Comparison of ENCODE assay signal across 26 mouse cellular contexts in the genomic region with DNA sequence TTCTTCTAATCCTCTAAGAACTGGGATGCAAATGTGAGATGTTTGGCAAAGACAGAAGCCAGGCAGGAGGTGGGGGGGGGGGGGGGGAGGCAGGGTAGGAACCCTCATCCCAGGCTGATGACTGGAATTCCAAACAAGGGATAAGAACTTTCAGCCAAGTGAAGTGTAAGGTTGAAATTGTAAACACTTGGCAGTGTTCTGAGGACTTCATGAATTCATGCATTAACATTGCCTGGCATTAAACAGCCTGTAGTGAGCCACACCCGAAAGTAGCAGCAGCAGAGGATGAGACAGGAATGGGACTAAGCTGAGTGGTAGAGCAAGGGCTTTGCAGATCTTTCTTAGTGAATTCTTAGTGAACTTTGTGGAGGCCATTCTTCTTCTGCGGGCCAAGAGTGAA. TPM values are rescaled to one million over a fixed set of nuclear protein-coding genes. Genes with fewer than 3 reads are reported as not detected.
DNase-seq lines count a peak whose midpoint lies in the region; ATAC-seq lines count a peak whose summit lies in the region.
"Had no signal": no experiment of that assay in that cellular context is flagged by ENCODE, and none has a peak within 500 bp of the region (broad histone marks: within the 10 kb centered on the region; RNA-seq: fewer than 3 reads in every experiment).

No protein-coding gene starts in this region.

- WGBS in forebrain, embryonic 15.5 days: 64% methylated on average over 2 of the region's 2 CpGs
- 83% methylated on average over 2 of the region's 2 CpGs for WGBS in forebrain, embryonic 11.5 days
- WGBS in lung, embryonic 16.5 days: 46% methylated on average over 2 of the region's 2 CpGs

- H3K4me1 ChIP-seq in forebrain, embryonic 15.5 days: peaks cover 12% of the 10 kb centered on the region
- H3K4me1 ChIP-seq in forebrain, embryonic 11.5 days (replicated peaks; ENCODE audit: control insufficient read depth, insufficient read depth, low read length): no peaks in the 10 kb centered on the region
- peaks cover 10% of the 10 kb centered on the region; the same call in 1 of the 2 replicates for H3K4me1 ChIP-seq in lung, embryonic 16.5 days (replicated peaks; ENCODE audit: control insufficient read depth, insufficient read depth, low read length)
- H3K4me1 ChIP-seq: embryonic facial prominence, embryonic 12.5 days; limb, embryonic 12.5 days; liver, embryonic 13.5 days; stomach, embryonic 15.5 days had no signal

- no peaks in the 10 kb centered on the region for H3K36me3 ChIP-seq in forebrain, embryonic 15.5 days
- H3K36me3 ChIP-seq in forebrain, embryonic 11.5 days (ENCODE audit: control insufficient read depth, insufficient read depth, low read length): no peaks in the 10 kb centered on the region
- H3K36me3 ChIP-seq in lung, embryonic 16.5 days (ENCODE audit: control insufficient read depth, insufficient read depth, low read length): no peaks in the 10 kb centered on the region
- H3K36me3 ChIP-seq: embryonic facial prominence, embryonic 12.5 days; limb, embryonic 12.5 days; liver, embryonic 13.5 days; stomach, embryonic 15.5 days had no signal

- peak; percentile 91 for ATAC-seq in forebrain, embryonic 15.5 days (replicated peaks)
- no peak for ATAC-seq in forebrain, embryonic 11.5 days (replicated peaks; ENCODE audit: low FRiP score)
- ATAC-seq in lung, embryonic 16.5 days (ENCODE audit: low read depth): peak; percentile 80
- ATAC-seq: inflammation-experienced regulatory T-cells, adult 6 months had no signal

- no peak overlapping the region for H3K4me2 ChIP-seq in forebrain, embryonic 15.5 days (replicated peaks)
- H3K4me2 ChIP-seq in forebrain, embryonic 11.5 days (ENCODE audit: low read depth, low read length, severe bottlenecking): no peak overlapping the region
- no peak overlapping the region for H3K4me2 ChIP-seq in lung, embryonic 16.5 days (ENCODE audit: low read depth, low read length)
- H3K4me2 ChIP-seq: embryonic facial prominence, embryonic 12.5 days; heart, embryonic 11.5 days; limb, embryonic 12.5 days; liver, embryonic 13.5 days; stomach, embryonic 15.5 days had no signal

- peak overlapping the region; percentile 60 for H3K27ac ChIP-seq in forebrain, embryonic 15.5 days (replicated peaks)
- no peak overlapping the region for H3K27ac ChIP-seq in forebrain, embryonic 11.5 days (ENCODE audit: low read depth, low read length)
- peak overlapping the region; percentile 77 for H3K27ac ChIP-seq in lung, embryonic 16.5 days (ENCODE audit: low read length)
- H3K27ac ChIP-seq: embryonic facial prominence, embryonic 12.5 days; limb, embryonic 12.5 days; liver, embryonic 13.5 days; stomach, embryonic 15.5 days had no signal

- intact Hi-C loops in left cerebral cortex, postnatal 36 days (cut with DNase I): no loop called here

- H3K9me3 ChIP-seq in forebrain, embryonic 15.5 days: no peaks in the 10 kb centered on the region
- peaks cover 6% of the 10 kb centered on the region for H3K9me3 ChIP-seq in forebrain, embryonic 11.5 days (ENCODE audit: control insufficient read depth, low read length)
- H3K9me3 ChIP-seq in lung, embryonic 16.5 days (ENCODE audit: control insufficient read depth, low read length): no peaks in the 10 kb centered on the region
- H3K9me3 ChIP-seq: liver, embryonic 13.5 days; stomach, embryonic 15.5 days had no signal

- H3K27me3 ChIP-seq in forebrain, embryonic 15.5 days: no peaks in the 10 kb centered on the region
- H3K27me3 ChIP-seq in forebrain, embryonic 11.5 days (ENCODE audit: control insufficient read depth, insufficient read depth, low read length): no peaks in the 10 kb centered on the region
- no peaks in the 10 kb centered on the region for H3K27me3 ChIP-seq in lung, embryonic 16.5 days (ENCODE audit: control insufficient read depth, insufficient read depth, low read depth, low read length)
- H3K27me3 ChIP-seq: embryonic facial prominence, embryonic 12.5 days; limb, embryonic 12.5 days; liver, embryonic 13.5 days; stomach, embryonic 15.5 days had no signal

- no peak overlapping the region for H3K9ac ChIP-seq in forebrain, embryonic 15.5 days (replicated peaks)
- no peak overlapping the region for H3K9ac ChIP-seq in forebrain, embryonic 11.5 days (ENCODE audit: low read length)
- H3K9ac ChIP-seq in lung, embryonic 16.5 days (ENCODE audit: low read length): no peak overlapping the region
- H3K9ac ChIP-seq: embryonic facial prominence, embryonic 12.5 days; limb, embryonic 12.5 days; liver, embryonic 13.5 days; stomach, embryonic 15.5 days had no signal

- DNase-seq in forebrain, embryonic 11.5 days (ENCODE audit: low spot score): no peak
- no peak for DNase-seq in lung, postnatal 14 days
- DNase-seq in brain, adult 2 months (ENCODE audit: low read depth, low spot score): peak; percentile 59
- peak; percentile 6 for DNase-seq in lung, postnatal 36 days
- DNase-seq in left cerebral cortex, postnatal 36 days (ENCODE audit: low spot score in 2 of 2): no peak
- no peak for DNase-seq in urinary bladder, adult 2 months (ENCODE audit: low spot score)
- DNase-seq: cerebellum, adult 9-11 months; heart, postnatal 10 days; kidney, adult 2 months; kidney, postnatal 25 days; liver, embryonic 13.5 days; retina, postnatal 1 day had no signal

- H3K4me3 ChIP-seq in forebrain, embryonic 15.5 days: no peak overlapping the region
- no peak overlapping the region for H3K4me3 ChIP-seq in forebrain, embryonic 11.5 days (ENCODE audit: low read depth, low read length)
- H3K4me3 ChIP-seq in lung, embryonic 16.5 days (ENCODE audit: low read length): no peak overlapping the region
- H3K4me3 ChIP-seq: embryonic facial prominence, embryonic 12.5 days; limb, embryonic 12.5 days; liver, embryonic 13.5 days; stomach, embryonic 15.5 days had no signal

RNA-seq across cellular contexts. Expression of a gene that starts 6.5 kb away (rescaled TPM):
- not detected in 2 replicates for polyA plus RNA-seq in forebrain, embryonic 15.5 days (2015; fragmentation: Nextera tagmentation; extraction: Ambion mirVana)
- not detected in 2 replicates for polyA plus RNA-seq in forebrain, embryonic 11.5 days (2014; fragmentation: Nextera tagmentation; extraction: Ambion mirVana)
- polyA plus RNA-seq in lung, embryonic 16.5 days (2015; fragmentation: Nextera tagmentation; extraction: Ambion mirVana): not detected in 2 replicates
- not detected for total RNA-seq in left cerebral cortex, postnatal 36 days (2021)
- not detected in 2 replicates for polyA plus RNA-seq in urinary bladder, adult 2 months (2012; rRNA removed)
- total RNA-seq: adrenal gland, adult 18-20 months; gastrocnemius, postnatal 4 days; heart, postnatal 10 days; layer of hippocampus, postnatal 14 days; megakaryocyte progenitor cell, adult 5-6 weeks had no signal
- polyA plus RNA-seq: cortical plate, adult 2 months; embryonic facial prominence, embryonic 12.5 days; heart, embryonic 11.5 days; hindbrain, embryonic 11.5 days; inflammation-experienced regulatory T-cells, adult 6 months; kidney, adult 2 months; limb, embryonic 12.5 days; liver, embryonic 13.5 days; stomach, embryonic 15.5 days; thymus, postnatal 0 days had no signal

RNA-seq across cellular contexts. Expression of a gene that starts 41.8 kb away (rescaled TPM):
- polyA plus RNA-seq in forebrain, embryonic 15.5 days (2015; fragmentation: Nextera tagmentation; extraction: Ambion mirVana): 4.4 and 4.9 TPM in 2 replicates
- polyA plus RNA-seq in forebrain, embryonic 11.5 days (2014; fragmentation: Nextera tagmentation; extraction: Ambion mirVana): 13.7 and 14.0 TPM in 2 replicates
- 13.8 and 14.5 TPM in 2 replicates for polyA plus RNA-seq in lung, embryonic 16.5 days (2015; fragmentation: Nextera tagmentation; extraction: Ambion mirVana)
- total RNA-seq in left cerebral cortex, postnatal 36 days (2021): 10 to 100 TPM; 16.7 to 21.5 TPM
- polyA plus RNA-seq in urinary bladder, adult 2 months (2012; rRNA removed): 15.3 and 17.5 TPM in 2 replicates

Comparison
In these comparisons a context has a peak if more than half of its experiments do, and no peak if none do; other contexts are left out.
1. DNase-seq: peak in brain, adult 2 months (single experiment) and lung, postnatal 36 days (single experiment); none in forebrain, embryonic 11.5 days (single experiment), lung, postnatal 14 days (single experiment), left cerebral cortex, postnatal 36 days (0 of 2) and urinary bladder, adult 2 months (single experiment).